Mouse (Mus musculus) thymus, adult 2 months (tissue): ENCODE data around the gene Aktip.

ENCODE experiments used
- CTCF ChIP-seq: fragments of 200-500 bp; IDR thresholded peaks from 2 replicates; pipeline ENCODE4 v1.5.1; 2012; ENCODE audit warnings: mild to moderate bottlenecking, control low read depth, low read length, moderate library complexity, borderline replicate concordance; ENCODE audit not compliant: control insufficient read depth, poor library complexity, insufficient read depth; ENCODE audit errors: extremely low read depth
- POLR2A ChIP-seq: fragments of 200-500 bp; IDR thresholded peaks from 2 replicates; pipeline ENCODE4 v1.6.1; 2012; ENCODE audit warnings: mild to moderate bottlenecking, low read length, control low read depth, moderate library complexity; ENCODE audit not compliant: control insufficient read depth, poor library complexity, insufficient read depth; ENCODE audit errors: extremely low read depth

GRCm38 (mm10) chr8:91079678-91080077 lies 120.1 kb downstream of the Aktip start:
- TF ChIP-seq CTCF (no peak), POLR2A (no peak)
